Mouse (Mus musculus): ENCODE measurements at regions not wholly inside any gene's neighbourhood (a gene's known extent, or its start where the extent isn't known, plus 50 kb on each side); places are given as distances from the start of the nearest gene placed in this dataset.

DNA sequence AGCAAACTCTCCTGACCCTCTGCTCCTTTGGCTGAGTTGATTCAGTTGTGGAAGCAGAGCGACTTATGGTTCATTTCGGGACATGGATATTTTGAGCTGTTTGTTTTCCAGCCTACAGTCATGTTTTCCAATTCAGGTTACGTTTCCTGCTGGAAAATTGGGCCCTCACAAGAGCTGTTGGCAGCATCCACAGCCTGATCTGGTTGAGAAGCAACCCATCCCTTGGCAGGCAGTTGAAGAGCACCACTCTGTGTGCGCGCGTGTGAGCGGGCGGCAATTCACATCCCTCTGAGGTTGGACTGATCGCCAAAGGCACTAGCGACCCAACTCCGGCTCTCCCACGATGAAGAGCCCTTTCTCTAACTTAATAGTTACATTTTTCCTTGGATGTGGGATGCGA is 457.1 kb downstream of the Tmem38b start:
- DNase-seq (ENCODE audit: low spot score): no peak

DNA sequence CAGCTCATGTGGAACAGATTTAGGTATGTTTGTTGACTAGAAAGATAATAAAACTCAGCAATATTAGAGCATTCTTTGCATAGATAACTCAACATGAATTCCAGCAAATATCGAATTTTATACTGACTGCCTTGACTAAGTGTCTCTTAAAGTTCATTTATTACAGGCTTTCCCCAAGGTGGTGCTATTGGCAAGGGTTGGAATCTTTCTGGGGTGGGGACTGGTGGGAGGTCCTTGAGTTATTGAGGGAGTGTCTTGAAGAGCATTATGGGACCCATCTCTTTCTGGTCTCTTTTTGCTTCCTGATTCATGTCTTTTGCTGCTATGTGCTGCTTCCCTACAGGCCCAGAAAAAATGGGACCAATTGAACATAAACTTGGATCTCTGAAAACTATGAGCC is 488.0 kb downstream of the Tmem38b start:
- DNase-seq (ENCODE audit: low spot score): no peak

DNA sequence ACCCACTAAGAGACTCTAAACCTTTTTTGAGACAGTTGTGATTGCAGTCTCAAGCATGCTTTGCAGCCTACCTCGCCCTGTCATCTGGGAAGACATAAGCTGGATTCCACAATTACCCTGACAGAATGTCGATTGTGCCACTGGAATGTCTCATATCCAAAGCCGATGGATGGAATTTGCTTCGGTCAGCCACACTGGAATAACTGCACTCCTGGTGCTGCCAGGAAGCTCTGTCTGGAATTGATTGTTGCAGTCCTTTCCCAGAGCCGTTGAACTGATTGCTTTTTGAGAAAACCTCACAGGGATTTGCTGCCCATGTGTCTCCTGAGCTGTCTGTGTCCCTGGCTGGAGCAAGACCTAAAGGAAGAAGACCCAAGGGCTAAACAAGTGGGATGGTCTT is 499.0 kb downstream of the Tmem38b start:
- DNase-seq (ENCODE audit: low spot score): no peak

DNA sequence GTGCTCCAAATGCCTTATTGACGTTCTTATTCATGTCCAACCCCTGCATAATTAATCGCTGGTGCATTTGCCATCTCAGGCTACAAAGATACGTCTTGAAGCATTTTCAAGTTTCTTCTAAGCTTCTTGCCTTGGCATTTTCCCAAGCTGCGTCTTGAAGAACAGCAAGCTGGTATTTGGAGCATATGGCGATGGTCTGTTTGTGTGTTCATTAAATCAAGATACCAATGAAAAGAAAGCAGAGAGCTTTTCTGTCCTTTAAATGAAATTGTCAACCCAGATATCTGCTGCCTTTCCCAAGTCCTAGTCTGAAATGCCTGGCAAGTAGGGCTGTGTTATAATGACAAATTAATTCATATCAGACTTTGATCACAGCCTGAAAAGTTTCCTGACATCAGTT is 502.4 kb downstream of the Tmem38b start:
- no peak for DNase-seq (ENCODE audit: low spot score)

DNA sequence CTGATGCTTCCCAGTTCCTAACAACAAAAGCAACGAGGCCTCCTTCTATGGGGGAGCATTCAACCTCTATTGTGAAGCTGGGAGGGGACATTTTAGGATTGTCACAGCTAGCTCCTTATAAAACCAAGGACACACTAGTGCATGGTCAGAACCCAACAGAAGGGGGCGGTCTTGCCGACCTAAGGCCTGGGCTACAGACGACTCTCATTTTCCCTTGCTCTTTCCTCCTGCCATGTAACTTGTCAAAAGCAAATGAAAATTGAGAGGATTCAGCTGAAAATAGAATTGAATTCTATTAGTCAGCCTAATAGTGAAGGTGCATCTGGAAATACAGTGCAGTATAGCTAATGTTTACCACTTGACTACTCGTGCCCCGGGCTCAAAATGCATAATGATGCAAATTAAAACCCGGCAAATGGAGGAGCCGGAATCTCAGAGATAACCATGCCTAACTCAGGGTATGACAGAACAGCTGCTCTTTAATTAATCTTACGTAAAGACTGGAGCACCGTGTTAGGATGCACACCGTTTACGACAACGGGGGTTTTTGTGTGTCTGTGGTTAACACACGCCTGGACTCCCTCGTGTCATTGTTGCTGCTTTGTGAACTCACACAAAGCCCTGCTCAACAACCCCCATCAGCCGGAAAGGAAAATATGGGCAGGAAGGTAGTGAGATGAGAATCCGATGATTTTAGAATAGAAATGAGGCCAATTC is 503.0 kb downstream of the Tmem38b start:
- DNase-seq (ENCODE audit: low spot score): no peak

DNA sequence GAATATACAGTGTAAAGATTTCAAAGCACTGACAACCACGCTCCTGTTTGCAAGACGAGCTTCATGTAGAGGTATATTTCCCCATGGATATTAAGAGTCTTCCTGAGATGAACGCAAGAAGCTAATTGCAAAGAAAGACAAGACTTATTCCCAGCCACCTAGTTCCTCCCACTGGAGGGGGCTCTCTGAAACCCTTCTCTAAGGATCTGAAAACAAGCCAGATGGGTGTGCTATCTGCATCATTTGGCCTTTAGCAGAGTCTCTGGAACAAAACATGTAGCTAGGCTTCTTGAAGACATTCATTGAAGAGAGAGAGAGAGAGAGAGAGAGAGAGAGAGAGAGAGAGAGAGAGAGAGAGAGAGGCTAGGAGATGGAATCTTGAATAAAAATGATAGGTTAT is 504.8 kb downstream of the Tmem38b start:
- DNase-seq (ENCODE audit: low spot score): no peak

DNA sequence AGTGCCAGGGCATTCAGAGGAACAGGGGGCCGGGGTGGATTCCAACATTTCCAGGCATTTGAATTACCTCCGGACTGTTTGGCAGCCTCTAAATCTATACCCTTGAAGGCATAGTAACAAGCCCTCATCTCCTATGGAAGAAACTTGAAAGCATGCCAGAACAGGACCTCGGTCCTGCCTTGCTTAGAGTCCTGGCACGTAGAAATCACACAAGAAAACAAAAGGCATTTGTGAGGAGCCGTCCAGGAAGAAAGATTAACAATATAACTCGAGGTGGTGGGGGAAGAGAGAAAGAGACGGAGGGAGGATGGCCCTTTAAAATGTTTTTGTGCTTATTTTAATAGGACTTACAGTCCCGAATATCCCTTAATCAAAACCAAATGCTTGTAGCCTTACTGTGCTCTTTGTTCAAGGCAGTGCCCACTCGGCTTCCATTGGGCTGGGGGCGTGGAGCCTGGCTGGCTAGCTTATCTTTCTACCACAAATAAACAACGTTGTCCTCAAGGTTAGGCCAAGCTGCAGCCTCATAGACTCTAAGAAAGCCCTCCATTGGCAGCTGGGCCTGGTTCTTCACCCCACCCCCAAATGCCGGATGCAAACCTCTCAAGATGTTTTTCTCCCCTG is 505.9 kb downstream of the Tmem38b start:
- peak; percentile 76 for DNase-seq (ENCODE audit: low spot score)

DNA sequence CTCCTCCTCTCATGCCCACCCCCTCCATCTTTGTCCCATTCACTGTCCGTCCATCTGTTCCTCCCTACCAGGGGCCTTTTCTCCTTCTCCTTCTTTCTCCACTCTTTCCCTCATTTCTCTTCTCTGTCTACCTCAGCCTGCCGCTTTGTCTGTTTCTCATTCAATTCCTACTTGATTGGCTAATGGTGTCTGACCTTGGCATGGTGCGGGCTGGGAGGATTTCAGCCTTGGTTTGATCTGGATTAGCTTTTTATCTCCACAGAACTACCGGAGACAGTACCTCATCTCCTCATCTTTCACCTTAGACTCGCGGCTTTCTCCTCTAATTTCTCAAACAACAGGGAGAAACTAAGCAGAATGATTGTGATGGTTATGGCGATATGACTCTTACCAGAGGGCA is 506.4 kb downstream of the Tmem38b start:
- DNase-seq (ENCODE audit: low spot score): no peak

DNA sequence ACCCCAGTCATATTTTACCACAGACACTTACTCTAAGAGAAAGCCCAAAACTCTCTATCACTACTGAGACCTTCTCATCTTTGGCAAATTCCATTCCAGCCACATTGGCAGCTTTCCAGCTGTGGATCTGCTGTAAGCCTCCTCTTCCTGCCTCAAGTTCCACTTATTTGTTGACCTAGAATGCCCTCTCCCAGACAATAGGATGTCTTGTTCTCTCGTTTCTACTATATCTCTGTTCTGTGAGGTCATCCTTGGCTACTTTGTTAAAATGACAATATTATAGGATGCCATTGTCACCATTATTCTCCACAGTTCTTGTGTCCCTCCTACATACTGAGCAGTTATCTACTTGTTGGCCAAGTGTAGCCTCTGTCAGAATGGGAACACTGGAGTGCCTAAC is 512.7 kb downstream of the Tmem38b start:
- no peak for DNase-seq (ENCODE audit: low spot score)

DNA sequence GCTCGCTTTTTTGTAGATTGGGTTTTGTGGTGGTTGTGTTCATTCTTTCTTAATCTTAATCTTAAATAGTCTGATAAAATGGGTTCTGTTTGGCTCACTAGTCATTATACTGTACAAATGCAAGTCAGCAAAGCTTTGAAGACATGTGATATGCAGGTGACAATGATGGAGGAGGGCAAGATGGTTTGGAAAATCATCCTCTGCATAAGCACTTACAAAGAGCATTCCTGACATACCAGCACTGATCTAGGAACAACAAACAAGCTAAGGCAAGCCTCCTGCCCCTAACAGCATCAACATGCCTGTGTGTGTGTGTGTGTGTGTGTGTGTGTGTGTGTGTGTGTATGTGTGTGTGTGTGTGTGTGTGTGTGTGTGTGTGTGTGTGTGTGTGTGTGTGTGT is 514.3 kb downstream of the Tmem38b start:
- no peak for DNase-seq (ENCODE audit: low spot score)

DNA sequence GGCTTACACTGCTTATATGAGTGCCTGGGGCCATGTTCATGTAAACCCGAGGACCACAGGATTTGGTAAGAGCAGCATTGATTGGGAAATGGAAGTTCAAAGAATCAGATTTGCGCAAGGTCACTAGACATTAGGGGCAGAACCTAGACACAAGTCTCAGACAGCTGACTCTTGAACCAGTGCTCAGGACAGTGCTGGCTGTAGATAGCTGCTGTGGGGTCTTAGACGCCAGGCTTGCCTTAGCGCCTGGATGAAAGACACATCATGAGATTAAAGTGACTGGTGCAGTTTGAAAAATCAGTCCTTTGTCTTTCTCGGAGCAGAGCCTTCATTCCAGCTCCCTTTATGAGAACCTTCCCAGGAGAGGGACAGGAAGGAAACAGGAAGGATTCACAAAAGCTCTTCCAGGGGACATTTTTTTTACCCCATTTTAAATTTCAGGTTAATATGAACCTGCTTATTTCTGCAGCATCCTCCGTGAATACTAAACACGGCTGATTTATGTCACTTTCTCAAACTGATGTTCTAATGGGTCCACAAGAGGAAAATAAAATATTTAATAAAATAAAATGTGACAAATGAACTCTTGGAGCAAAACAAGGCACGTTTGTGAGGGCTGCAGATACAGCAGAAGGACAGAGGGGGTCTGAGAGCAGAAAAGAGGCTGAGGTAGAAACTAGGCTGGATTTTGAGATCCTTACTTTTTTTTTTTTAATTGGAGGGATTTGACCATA is 528.0 kb downstream of the Tmem38b start:
- no peak for DNase-seq (ENCODE audit: low spot score)

DNA sequence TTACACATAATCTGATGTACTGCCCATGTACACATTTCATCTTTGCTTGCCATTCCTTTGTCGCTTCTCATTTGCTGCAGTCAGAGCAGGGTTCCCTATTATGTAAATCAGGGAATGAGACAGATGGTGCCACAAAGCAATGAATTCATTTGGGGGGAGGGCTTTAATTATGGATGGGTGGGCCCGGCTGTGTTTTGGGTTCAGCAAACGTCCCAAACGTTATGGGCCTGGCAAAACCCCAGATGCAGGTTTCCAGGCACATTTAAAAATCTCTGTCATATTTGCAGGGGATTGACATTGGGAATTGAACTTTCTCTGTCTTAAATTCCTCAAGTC is 528.5 kb downstream of the Tmem38b start:
- no peak for DNase-seq (ENCODE audit: low spot score)

DNA sequence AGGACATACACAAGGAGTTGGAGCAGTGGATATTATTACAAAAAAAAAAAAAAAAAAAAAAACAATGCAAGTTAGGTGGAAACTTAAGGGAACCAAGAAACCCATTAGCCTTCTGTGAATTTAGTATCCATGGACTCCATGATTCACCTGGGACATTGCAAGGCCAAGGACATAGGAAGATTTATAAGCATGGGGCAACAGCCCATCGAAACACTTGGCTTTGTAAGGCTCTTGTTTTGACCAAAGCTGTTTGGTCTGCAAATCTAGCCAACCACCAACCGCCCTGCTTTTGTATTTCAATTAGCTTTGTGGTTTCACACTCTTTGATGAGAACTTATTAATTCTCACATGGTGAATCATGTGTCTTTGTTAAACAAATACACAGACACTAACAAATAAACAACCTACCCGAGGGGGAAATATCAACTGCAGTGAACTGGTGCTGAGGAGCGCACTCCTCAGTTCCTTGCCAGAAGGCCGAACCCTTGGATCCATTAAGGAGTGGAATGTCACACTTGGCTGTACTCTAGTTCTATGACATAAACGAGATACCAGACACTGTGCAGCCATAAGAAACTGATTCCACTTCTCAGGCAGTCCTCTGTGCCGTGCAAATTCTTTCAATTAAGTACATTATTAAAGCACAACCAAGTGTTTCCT is 529.7 kb downstream of the Tmem38b start:
- no peak for DNase-seq (ENCODE audit: low spot score)

DNA sequence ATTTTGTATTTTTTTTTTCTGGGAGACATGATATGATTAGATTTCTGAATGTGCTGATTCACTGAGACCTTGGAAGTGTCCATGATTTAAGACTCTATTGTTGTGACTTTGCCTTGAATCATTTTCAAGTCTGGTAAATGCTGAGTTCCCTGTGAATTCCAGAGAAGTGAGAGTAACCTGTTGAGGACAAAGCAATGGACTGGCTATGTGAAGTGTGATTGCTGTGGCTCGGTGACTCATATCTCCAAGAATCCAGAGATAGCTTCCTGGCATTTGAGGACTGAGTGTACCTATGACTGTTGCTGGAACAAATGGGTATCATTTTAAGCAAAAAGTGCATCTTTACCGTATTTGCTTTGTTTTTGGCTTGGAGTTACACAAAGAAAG is 530.2 kb downstream of the Tmem38b start:
- DNase-seq (ENCODE audit: low spot score): no peak

DNA sequence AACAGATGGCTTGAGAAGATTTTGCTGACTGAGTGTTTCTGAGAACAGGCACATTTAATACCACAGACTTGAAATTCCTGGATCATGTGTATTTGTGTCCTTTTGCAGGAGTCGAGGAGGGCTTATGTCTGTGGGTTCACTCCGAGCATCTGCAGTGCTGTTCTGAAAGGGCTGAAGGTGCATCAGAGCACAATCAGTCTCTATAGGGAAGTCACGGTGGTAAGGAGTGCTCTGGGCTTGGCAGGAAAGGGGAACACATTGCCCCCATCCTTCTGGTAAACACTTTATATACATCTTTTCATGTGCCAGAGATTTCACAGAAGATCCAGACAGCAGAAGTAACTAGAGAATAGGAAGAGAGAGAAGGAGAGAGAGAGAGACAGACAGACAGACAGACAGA is 545.1 kb downstream of the Tmem38b start:
- no peak for DNase-seq (ENCODE audit: low spot score)

DNA sequence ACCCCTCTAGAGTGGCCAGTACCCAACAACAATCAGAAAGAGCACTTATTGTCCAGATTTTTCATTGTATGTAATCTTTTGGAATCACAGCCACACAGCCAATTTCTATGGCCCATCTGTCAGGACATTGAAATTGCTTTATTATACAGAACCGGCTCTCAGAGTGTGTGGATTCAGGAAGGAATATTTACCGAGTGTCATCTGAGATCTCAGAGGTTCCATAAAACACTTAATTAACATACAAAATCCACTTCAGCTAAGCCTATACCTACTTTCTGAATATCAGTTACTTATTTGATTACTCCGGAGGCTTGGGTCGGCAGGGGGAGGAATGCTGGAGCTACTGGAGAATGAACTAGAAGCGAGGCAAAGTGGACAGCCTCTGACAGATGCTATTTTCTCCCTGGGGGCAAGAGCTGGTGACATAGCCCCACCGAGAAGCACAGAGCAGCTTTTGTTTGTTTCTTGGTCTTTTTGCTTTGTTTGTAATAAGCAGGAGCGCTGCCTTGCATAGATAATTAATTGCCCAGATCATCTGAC is 545.6 kb downstream of the Tmem38b start:
- no peak for DNase-seq (ENCODE audit: low spot score)

DNA sequence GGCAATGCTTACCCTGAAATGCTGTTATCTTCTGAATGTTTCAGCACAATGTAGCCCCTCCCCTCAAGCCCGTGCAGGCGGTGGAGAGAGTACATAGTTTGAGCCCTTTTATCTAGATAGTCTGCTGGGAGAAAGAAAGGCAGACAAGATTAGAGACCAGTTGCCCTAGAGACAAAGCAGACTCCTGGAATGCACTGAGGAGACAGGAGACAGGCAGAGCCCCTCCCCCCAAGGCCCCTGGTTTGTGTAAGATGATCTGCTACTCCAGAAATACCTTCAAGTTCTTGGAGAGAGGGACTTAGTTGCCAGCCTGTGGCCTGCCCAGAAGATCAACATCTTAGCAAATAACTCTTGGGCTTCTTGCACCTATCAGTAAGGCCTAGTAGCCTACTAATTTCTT is 547.8 kb downstream of the Tmem38b start:
- peak; percentile 12 for DNase-seq (ENCODE audit: low spot score)

DNA sequence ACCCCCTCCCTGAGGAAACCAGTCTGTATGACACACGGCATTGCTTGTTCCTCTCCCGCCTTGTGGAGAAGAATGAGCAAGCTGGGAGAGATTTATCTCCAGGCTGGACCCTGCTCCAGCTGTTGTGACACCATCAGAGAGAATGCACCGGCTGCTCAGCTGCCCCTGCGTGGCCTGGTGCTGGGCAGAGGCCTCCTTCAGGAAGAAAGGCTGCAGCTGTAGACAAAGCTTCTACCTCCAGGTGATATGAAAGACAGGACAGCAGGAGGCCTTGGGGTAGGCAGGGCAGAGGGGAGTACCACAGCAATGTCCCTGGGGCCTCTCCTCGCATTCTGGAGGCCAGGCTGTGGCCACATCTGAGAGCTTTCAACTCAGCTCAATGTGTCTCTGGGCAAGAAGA is 548.6 kb downstream of the Tmem38b start:
- DNase-seq (ENCODE audit: low spot score): no peak

DNA sequence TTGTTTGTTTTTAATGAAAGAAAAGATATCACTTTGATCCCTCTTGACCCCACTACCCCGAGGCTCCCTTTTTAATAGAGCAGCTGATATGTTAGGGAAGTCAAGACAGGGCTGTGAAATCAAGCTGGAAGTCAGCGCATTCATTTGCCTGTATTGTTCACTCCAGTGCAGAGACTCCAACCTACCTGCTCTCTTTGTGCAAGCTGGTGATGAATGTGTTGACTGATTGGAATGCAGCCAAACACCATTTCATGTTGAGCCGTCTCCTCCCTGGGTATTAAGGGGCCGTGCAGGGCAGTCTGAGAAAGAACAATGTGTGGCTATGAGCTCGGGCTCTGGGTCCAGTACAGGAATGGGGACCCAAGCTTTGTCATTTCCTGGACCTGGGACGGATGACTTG is 557.4 kb upstream of the Zfp462 start:
- no peak for DNase-seq (ENCODE audit: low spot score)

DNA sequence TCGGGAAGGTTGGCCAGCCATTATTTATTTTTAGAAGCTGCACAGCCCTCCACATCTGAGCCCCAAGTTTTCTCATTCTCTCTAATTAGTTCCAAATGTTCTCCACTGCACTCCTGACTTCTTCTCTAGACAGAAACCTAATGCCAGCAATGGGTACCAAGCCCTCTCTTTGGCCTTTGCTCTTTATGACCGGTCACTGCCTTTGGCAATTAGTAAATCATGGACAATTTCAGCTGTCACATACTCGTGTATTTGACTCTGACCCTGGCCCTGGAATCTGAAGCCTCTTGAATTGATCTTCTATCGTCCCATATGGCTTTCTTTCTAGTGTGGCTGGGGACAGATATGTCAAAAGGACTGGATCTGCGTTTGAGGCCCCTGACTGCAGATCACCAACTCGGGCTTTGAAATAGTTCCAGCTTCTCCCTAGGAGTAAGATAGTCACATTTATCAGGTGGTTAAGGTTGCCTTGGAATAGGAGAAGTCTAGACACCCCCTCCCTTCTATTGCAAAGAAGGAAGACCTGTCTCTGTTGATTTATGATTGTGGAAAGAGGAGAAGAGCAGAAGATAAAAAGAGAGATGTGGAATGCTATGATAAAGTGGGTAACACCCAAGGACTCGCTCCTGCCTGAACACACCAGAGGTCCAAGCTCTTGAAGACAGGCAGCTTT is 553.2 kb upstream of the Zfp462 start:
- DNase-seq (ENCODE audit: low spot score): no peak

DNA sequence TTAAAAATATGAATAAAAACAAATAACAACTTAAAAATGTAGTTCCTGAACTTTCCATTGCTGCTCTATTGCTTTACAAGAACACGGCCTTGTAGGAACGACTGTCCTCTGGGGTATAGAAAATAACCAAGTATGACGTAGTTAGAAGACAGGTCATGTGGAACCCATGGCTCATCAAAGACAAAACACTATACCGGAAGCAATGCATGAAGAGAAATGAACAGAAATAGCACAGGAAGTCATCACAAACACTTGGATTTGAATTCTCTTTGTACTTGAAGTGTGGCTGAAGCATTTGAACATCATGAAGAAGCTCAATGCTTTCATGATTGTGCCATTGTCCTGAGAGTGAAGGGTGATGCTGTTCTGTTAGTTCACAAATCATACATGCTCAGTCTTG is 538.7 kb upstream of the Zfp462 start:
- no peak for DNase-seq (ENCODE audit: low spot score)

DNA sequence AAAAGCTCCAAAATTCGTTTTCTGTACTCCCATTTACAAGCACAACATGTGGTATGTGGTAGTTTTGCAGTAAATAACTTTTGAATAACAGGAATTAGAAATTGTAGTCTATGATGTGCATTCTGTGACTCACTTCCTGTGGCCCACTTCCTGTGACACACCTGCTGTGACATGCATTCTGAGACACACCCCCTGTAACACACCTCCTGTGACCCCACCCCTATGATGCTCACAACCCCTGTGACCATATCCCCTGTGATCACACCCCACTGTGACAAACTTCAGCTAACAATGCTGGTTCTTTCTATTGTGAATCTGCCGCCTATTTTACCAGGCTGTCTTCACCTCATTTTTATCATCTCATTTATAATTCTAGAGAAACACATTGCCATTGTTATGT is 536.9 kb upstream of the Zfp462 start:
- no peak for DNase-seq (ENCODE audit: low spot score)

Measured in ovary, adult 18-20 months (tissue).